Comparison of ENCODE assay signal across 7 mouse cellular contexts in genomic region chr13:62887712-62888441, GRCm38 (mm10). TPM values are rescaled to one million over a fixed set of nuclear protein-coding genes. Genes with fewer than 3 reads are reported as not detected.
A peak's percentile ranks its signal among the peaks of the same experiment; 100 is the strongest.
DNase-seq lines count a peak whose midpoint lies in the region; ATAC-seq and TF ChIP-seq lines count a peak whose summit lies in the region.

Gene Fbp1, minus strand, starts transcription at chr13:62888282.

- no peak for TF ChIP-seq CTCF in forebrain, postnatal 0 days (IDR thresholded peaks at IDR 0.05; ENCODE audit: low read depth)
- no peak for TF ChIP-seq CTCF in midbrain, postnatal 0 days (IDR thresholded peaks at IDR 0.05)

- ATAC-seq in forebrain, postnatal 0 days: peak; percentile 48
- ATAC-seq in midbrain, postnatal 0 days (ENCODE audit: low FRiP score): peak; percentile 59
- no peak for ATAC-seq in erythroid progenitor cell, adult 5-6 weeks (replicated peaks; ENCODE audit: low FRiP score, poor library complexity, severe bottlenecking)

- H3K4me3 ChIP-seq in forebrain, postnatal 0 days (ENCODE audit: low read depth, low read length): peak within 1 kb of the TSS; percentile 6
- peak within 1 kb of the TSS; percentile 37 for H3K4me3 ChIP-seq in midbrain, postnatal 0 days (ENCODE audit: low read depth, low read length)

- no peaks in the 10 kb centered on the region for H3K36me3 ChIP-seq in forebrain, postnatal 0 days (ENCODE audit: insufficient read depth)
- no peaks in the 10 kb centered on the region for H3K36me3 ChIP-seq in midbrain, postnatal 0 days (ENCODE audit: insufficient read depth, low read length)

- H3K4me1 ChIP-seq in forebrain, postnatal 0 days (ENCODE audit: insufficient read depth): no peaks in the 10 kb centered on the region
- no peaks in the 10 kb centered on the region for H3K4me1 ChIP-seq in midbrain, postnatal 0 days (ENCODE audit: insufficient read depth, low read length)

- peak within 1 kb of the TSS; percentile 34 for H3K4me2 ChIP-seq in forebrain, postnatal 0 days (ENCODE audit: low read depth)
- peak within 1 kb of the TSS; percentile 62 for H3K4me2 ChIP-seq in midbrain, postnatal 0 days (ENCODE audit: low read depth, low read length, poor library complexity, severe bottlenecking)

- 8% methylated on average over 29 of the region's 29 CpGs for WGBS in forebrain, postnatal 0 days
- 16% methylated on average over 29 of the region's 29 CpGs for WGBS in large intestine, adult 2 months
- 4% methylated on average over 29 of the region's 29 CpGs for WGBS in midbrain, postnatal 0 days

- peaks cover 16% of the 10 kb centered on the region; the same call in 1 of the 2 replicates for H3K27me3 ChIP-seq in forebrain, postnatal 0 days (ENCODE audit: insufficient read depth, low read length)
- peaks cover 11% of the 10 kb centered on the region for H3K27me3 ChIP-seq in midbrain, postnatal 0 days (ENCODE audit: insufficient read depth, low read length)

- DNase-seq in urinary bladder, postnatal 14 days (ENCODE audit: low spot score): peak; percentile 12
- DNase-seq in urinary bladder, postnatal 10 days (ENCODE audit: low spot score): no peak
- DNase-seq in forebrain, postnatal 0 days: no peak
- no peak for DNase-seq in large intestine, adult 2 months (ENCODE audit: low read depth, low spot score)
- DNase-seq in midbrain, postnatal 0 days (ENCODE audit: low spot score): peak; percentile 14
- no peak for DNase-seq in left cerebral cortex, adult 18-20 months (ENCODE audit: low spot score in 2 of 2)

- H3K27ac ChIP-seq in forebrain, postnatal 0 days (ENCODE audit: low read depth, low read length): no peak within 1 kb of the TSS
- no peak within 1 kb of the TSS for H3K27ac ChIP-seq in midbrain, postnatal 0 days (ENCODE audit: low read depth, low read length)

- H3K9ac ChIP-seq in forebrain, postnatal 0 days: no peak within 1 kb of the TSS
- H3K9ac ChIP-seq in midbrain, postnatal 0 days (replicated peaks; ENCODE audit: low read length, poor library complexity, severe bottlenecking): peak within 1 kb of the TSS; percentile 59

- no peaks in the 10 kb centered on the region for H3K9me3 ChIP-seq in forebrain, postnatal 0 days (ENCODE audit: low read length)
- no peaks in the 10 kb centered on the region for H3K9me3 ChIP-seq in midbrain, postnatal 0 days (ENCODE audit: low read length)

RNA-seq across cellular contexts. Expression of gene Fbp1, which starts in this region (rescaled TPM):
- total RNA-seq in forebrain, postnatal 0 days (2014; rRNA removed): 0.15 TPM in 1 of 2 replicates, not detected in the other
- polyA plus RNA-seq in forebrain, postnatal 0 days (2015; fragmentation: Nextera tagmentation; extraction: Ambion mirVana): 0.21 and 0.45 TPM in 2 replicates
- polyA plus RNA-seq in large intestine, adult 2 months (2012; rRNA removed): 17.6 and 25.5 TPM in 2 replicates
- not detected in 2 replicates for total RNA-seq in midbrain, postnatal 0 days (2014; rRNA removed)
- polyA plus RNA-seq in midbrain, postnatal 0 days (2015; fragmentation: Nextera tagmentation; extraction: Ambion mirVana): 0.27 and 0.44 TPM in 2 replicates
- total RNA-seq in erythroid progenitor cell, adult 5-6 weeks (2015; ENCODE audit: low replicate concordance): 1.4 and 5.9 TPM in 2 replicates
- total RNA-seq in erythroid progenitor cell, adult 5-6 weeks (2017; ENCODE audit: low replicate concordance): 4.0 TPM in 1 of 2 replicates, not detected in the other
- total RNA-seq in left cerebral cortex, adult 18-20 months (2021): 1 to 10 TPM in 1 of 2 experiments, under 1 TPM in 1; 0.70 to 1.3 TPM

Comparison
In these comparisons a context has a peak if more than half of its experiments do, and no peak if none do; other contexts are left out.
1. RNA of gene Fbp1 (polyA plus RNA-seq): 17.6 to 25.5 TPM in large intestine, adult 2 months; 0.27 to 0.44 TPM in midbrain, postnatal 0 days and 0.21 to 0.45 TPM in forebrain, postnatal 0 days; every median in the first group is over 10 times any median in the second.
2. Peak in ATAC-seq, H3K4me3 ChIP-seq and H3K4me2 ChIP-seq in forebrain, postnatal 0 days; RNA of the gene not detected or under 1 TPM.
3. Peak in DNase-seq, ATAC-seq, H3K4me3 ChIP-seq, H3K9ac ChIP-seq and H3K4me2 ChIP-seq in midbrain, postnatal 0 days; RNA of the gene not detected or under 1 TPM.